Mouse (Mus musculus) intestine, embryonic 16.5 days (tissue): Measurements from ENCODE around the gene Fam222b. TPM values are rescaled to one million over a fixed set of nuclear protein-coding genes. Genes with fewer than 3 reads are reported as not detected.
"Not testable (repeated sequence)": the region's sequence is repeated elsewhere in the genome, so short reads cannot be mapped to it uniquely, and the experiment has no call there.

ENCODE experiments used
- ATAC-seq: fragments of 200-750 bp; cut with Nextera tagmentation; 2 replicates; pipeline ENCODE4 v1.8.0; 2017; ENCODE audit warnings: moderate TSS enrichment, moderate library complexity
- H3K27ac ChIP-seq: fragments of 300-500 bp; sonication (generic); 2 replicates; pipeline ENCODE4 v1.5.1; 2014; ENCODE audit warnings: mild to moderate bottlenecking, low read length
- H3K27me3 ChIP-seq: fragments of 300-500 bp; sonication (generic); replicated peaks from 2 replicates; pipeline ENCODE4 v1.6.1; 2014; ENCODE audit warnings: low read length, control low read depth, mixed read lengths; ENCODE audit not compliant: control insufficient read depth, insufficient read depth
- H3K36me3 ChIP-seq: fragments of 300-500 bp; sonication (generic); 2 replicates; pipeline ENCODE4 v1.6.1; 2014; ENCODE audit warnings: low read length, control low read depth; ENCODE audit not compliant: control insufficient read depth, insufficient read depth
- H3K4me1 ChIP-seq: fragments of 300-500 bp; sonication (generic); 2 replicates; pipeline ENCODE4 v1.6.1; 2014; ENCODE audit warnings: low read length, control low read depth, mixed read lengths; ENCODE audit not compliant: control insufficient read depth, insufficient read depth
- H3K4me2 ChIP-seq: fragments of 300-500 bp; sonication (generic); 2 replicates; pipeline ENCODE4 v1.6.1; 2014; ENCODE audit warnings: low read depth, low read length, control low read depth
- H3K4me3 ChIP-seq: fragments of 300-500 bp; sonication (generic); 2 replicates; pipeline ENCODE4 v1.5.1; 2014; ENCODE audit warnings: mild to moderate bottlenecking, low read length
- H3K9ac ChIP-seq: fragments of 300-500 bp; sonication (generic); 2 replicates; pipeline ENCODE4 v1.6.1; 2014; ENCODE audit warnings: low read depth, low read length
- H3K9me3 ChIP-seq: fragments of 300-500 bp; sonication (generic); 2 replicates; pipeline ENCODE4 v1.6.1; 2016; ENCODE audit warnings: low read length, control low read depth; ENCODE audit not compliant: control insufficient read depth
- WGBS: fragments of 180-500 bp; shearing (Covaris S2); extraction: QIAGEN DNeasy Blood & Tissue Kit; methylation state at CpG from one replicate; pipeline ENCODE4 v1.1.7; 2014; 5-methylcytosine and 5-hydroxymethylcytosine counted together
- polyA plus RNA-seq: library from polyadenylated mRNA; unstranded; fragments of >200 nt; fragmentation: Nextera tagmentation; extraction: Ambion mirVana; gene quantifications from 2 replicates; pipeline ENCODE4 v1.2.1, GENCODE M21; 2015

Gene Fam222b
- polyA plus RNA-seq, result 14.2 and 16.1 TPM in 2 replicates

- peak; percentile 97 for ATAC-seq
- WGBS, result 0% methylated on average over 38 of the region's 38 CpGs
- Histone ChIP-seq H3K9ac (peak within 1 kb of the TSS; percentile 76), H3K27ac (peak within 1 kb of the TSS; percentile 44), H3K4me1 (peaks cover 17% of the 10 kb centered on the region), H3K9me3 (no peaks in the 10 kb centered on the region), H3K36me3 (no peaks in the 10 kb centered on the region), H3K27me3 (no peaks in the 10 kb centered on the region), H3K4me3 (peak within 1 kb of the TSS; percentile 71), H3K4me2 (peak within 1 kb of the TSS; percentile 76)
These were observed at the start of gene Fam222b for GRCm38 (mm10) chr11:78094504-78095143. Gene Fam222b, plus strand, starts transcription at chr11:78094660.

GRCm38 (mm10) chr11:78044758-78045251, 49.7 kb upstream of the Fam222b start:
- no peak overlapping the region for H3K9ac ChIP-seq
- 71% methylated on average over 5 of the region's 5 CpGs for WGBS
- H3K4me2 ChIP-seq, result no peak overlapping the region
- no peak overlapping the region for H3K4me3 ChIP-seq
- peak; percentile 48; the same call in 1 of the 2 replicates for ATAC-seq
- no peaks in the 10 kb centered on the region for H3K27me3 ChIP-seq
- H3K9me3 ChIP-seq, result no peaks in the 10 kb centered on the region
- H3K36me3 ChIP-seq, result no peaks in the 10 kb centered on the region
- no peaks in the 10 kb centered on the region for H3K4me1 ChIP-seq
- no peak overlapping the region for H3K27ac ChIP-seq

GRCm38 (mm10) chr11:78048637-78049036, 45.8 kb upstream of the Fam222b start:
- not testable (repeated sequence) for H3K4me2 ChIP-seq, H3K36me3 ChIP-seq, H3K9me3 ChIP-seq, H3K9ac ChIP-seq, H3K27ac ChIP-seq, ATAC-seq, H3K4me3 ChIP-seq, H3K4me1 ChIP-seq, H3K27me3 ChIP-seq
- 85% methylated on average over 4 of the region's 4 CpGs for WGBS

DNA sequence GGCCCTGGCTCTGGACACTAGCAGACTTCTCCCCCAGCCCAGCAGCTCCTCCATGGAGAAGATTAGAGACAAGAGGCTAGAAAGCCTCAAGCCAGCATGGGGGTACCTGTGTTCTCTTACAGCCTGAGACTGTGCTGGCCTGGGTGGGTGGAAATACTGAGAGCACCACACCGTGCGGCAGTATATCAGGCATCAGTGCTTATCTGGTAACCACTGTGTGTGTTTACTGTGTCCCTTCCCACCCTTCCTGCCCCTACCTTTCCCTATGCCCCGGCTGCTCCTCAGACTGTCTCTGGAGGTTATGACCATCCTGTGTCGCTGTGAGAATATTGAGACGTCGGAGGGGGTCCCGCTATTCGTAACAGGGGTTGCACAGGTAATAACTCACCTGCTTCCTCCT, 41.4 kb upstream of the Fam222b start:
- Histone ChIP-seq H3K9me3 (no peaks in the 10 kb centered on the region), H3K4me3 (no peak overlapping the region), H3K27me3 (no peaks in the 10 kb centered on the region), H3K4me1 (no peaks in the 10 kb centered on the region), H3K27ac (no peak overlapping the region), H3K4me2 (no peak overlapping the region), H3K36me3 (no peaks in the 10 kb centered on the region; the same call in 1 of the 2 replicates), H3K9ac (no peak overlapping the region)
- WGBS, result 78% methylated on average over 8 of the region's 8 CpGs
- ATAC-seq, result no peak

DNA sequence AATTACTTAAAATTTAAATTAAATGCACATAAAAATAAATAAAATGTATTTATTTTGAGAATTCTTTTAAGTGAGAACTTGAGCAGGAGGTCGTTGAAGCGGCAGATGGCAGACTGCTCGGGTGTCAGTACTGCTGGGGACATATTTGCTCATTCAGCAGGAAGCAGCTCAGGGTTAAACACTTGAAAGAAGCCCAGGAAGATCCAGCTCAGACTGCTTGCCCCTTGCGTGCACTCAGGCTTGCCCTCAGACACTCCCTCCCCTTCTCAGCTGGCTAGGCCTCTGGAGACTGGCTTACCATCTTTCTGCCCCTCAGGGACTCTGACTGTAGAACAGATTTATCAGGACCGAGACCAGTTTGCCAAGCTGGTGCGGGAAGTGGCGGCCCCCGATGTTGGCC, 37.5 kb upstream of the Fam222b start:
- Histone ChIP-seq H3K4me2 (no peak overlapping the region), H3K27ac (no peak overlapping the region), H3K4me1 (peaks cover 4% of the 10 kb centered on the region; the same call in 1 of the 2 replicates), H3K9ac (no peak overlapping the region), H3K36me3 (no peaks in the 10 kb centered on the region; the same call in 1 of the 2 replicates), H3K27me3 (no peaks in the 10 kb centered on the region), H3K4me3 (no peak overlapping the region), H3K9me3 (no peaks in the 10 kb centered on the region)
- ATAC-seq, result no peak
- 82% methylated on average over 8 of the region's 8 CpGs for WGBS

DNA sequence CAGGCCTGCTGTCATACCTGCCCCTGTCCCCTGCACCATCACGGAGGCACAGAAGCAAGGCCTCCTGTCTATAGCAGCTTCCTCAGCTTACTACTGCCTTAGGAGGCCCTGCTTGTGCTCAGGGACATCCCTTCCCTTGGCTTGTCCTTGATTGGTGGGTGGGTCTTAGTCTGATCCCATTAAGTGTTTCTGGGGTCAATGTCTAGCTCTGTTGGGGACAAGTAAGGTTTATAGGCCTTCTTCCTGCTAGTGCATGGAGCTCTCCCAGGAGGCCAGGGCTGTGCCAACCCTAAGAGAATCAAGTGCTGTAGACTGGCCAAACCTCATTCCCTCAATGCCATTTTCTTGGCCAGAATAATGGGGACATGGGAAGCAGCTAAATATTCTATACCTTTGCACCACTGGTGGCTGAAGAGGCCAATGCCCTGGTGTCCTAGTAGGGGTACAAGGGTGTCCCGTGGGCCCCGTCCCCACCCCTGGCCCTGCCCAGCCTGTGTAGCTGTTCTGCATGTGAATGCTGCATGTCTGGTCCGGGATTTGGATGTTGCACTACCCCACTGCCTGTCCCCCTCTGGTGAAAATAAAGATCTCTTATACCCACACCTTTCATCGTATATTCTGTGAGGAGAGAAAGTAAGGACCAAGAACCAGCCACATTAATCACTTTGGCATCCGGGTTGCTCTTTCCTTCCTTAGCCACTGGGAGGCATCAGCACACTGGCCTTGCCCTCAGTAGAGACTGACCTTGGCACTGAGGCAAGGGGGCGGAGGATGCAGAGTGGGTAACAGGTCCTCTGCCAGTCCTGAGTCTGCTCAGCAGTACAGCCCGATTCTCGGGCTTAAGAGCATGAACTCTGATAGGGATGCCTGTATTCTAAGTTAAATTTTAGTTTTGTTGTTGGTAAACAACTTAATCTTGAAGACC, 34.4 kb upstream of the Fam222b start:
- Histone ChIP-seq H3K36me3 (no peaks in the 10 kb centered on the region; the same call in 1 of the 2 replicates), H3K27ac (no peak overlapping the region), H3K4me3 (no peak overlapping the region), H3K4me1 (peaks cover 4% of the 10 kb centered on the region; the same call in 1 of the 2 replicates), H3K9me3 (no peaks in the 10 kb centered on the region), H3K4me2 (no peak overlapping the region), H3K27me3 (no peaks in the 10 kb centered on the region), H3K9ac (0 out of 2 replicates have a peak overlapping the region, but pooled peaks have one; percentile 16)
- ATAC-seq, result peak; percentile 85
- 46% methylated on average over 9 of the region's 9 CpGs for WGBS

- peaks cover 4% of the 10 kb centered on the region; the same call in 1 of the 2 replicates for H3K4me1 ChIP-seq
- no peak overlapping the region for H3K9ac ChIP-seq
- no peaks in the 10 kb centered on the region for H3K27me3 ChIP-seq
- ATAC-seq, result no peak
- no peak overlapping the region for H3K4me2 ChIP-seq
- no peak overlapping the region for H3K27ac ChIP-seq
- no peak overlapping the region for H3K4me3 ChIP-seq
- WGBS, result 88% methylated on average over 1 of the region's 1 CpGs
- no peaks in the 10 kb centered on the region for H3K9me3 ChIP-seq
- H3K36me3 ChIP-seq, result no peaks in the 10 kb centered on the region
These were observed 31.9 kb upstream of the Fam222b start for GRCm38 (mm10) chr11:78062563-78062962.

- H3K27me3 ChIP-seq, result no peaks in the 10 kb centered on the region
- H3K4me2 ChIP-seq, result no peak overlapping the region
- H3K36me3 ChIP-seq, result no peaks in the 10 kb centered on the region
- H3K4me1 ChIP-seq, result no peaks in the 10 kb centered on the region
- no peak overlapping the region for H3K9ac ChIP-seq
- H3K9me3 ChIP-seq, result no peaks in the 10 kb centered on the region
- H3K4me3 ChIP-seq, result no peak overlapping the region
- peak; percentile 82 for ATAC-seq
- no peak overlapping the region for H3K27ac ChIP-seq
- 26% methylated on average over 2 of the region's 2 CpGs for WGBS
These were observed 28.6 kb upstream of the Fam222b start for GRCm38 (mm10) chr11:78065906-78066305.

DNA sequence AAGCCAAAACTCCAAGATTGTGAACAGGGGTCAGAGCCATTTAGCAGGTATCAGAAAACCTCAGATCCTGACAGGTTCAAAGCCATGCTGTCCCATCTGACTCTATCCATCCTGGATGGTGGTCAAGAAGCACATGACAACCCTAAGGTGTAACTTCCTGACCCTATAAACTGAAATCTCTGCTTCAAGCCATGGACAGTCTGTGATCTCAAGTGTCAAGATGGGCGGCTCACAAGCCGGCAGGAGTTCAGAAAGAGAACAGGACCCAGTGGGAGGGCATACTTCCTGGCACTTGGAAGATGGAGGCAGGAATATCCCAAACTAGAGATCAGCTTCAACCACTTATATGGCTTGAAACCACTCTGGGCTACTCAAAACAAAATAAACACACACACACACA, 27.8 kb upstream of the Fam222b start:
- WGBS, result 70% methylated on average over 2 of the region's 2 CpGs
- ATAC-seq, result no peak
- H3K4me3 ChIP-seq, result no peak overlapping the region

More for the DNA sequence above, 27.8 kb upstream of the Fam222b start:
- no peaks in the 10 kb centered on the region for H3K4me1 ChIP-seq
- no peak overlapping the region for H3K27ac ChIP-seq
- no peak overlapping the region for H3K9ac ChIP-seq
- H3K27me3 ChIP-seq, result no peaks in the 10 kb centered on the region
- H3K4me2 ChIP-seq, result no peak overlapping the region
- H3K36me3 ChIP-seq, result no peaks in the 10 kb centered on the region
- no peaks in the 10 kb centered on the region for H3K9me3 ChIP-seq
